Mouse (Mus musculus) liver, postnatal 0 days (tissue): ENCODE data around the gene Pnpo. TPM values are rescaled to one million over a fixed set of nuclear protein-coding genes. Genes with fewer than 3 reads are reported as not detected.

Source experiments
- ATAC-seq: fragments of 200-750 bp; cut with Nextera tagmentation; 2 replicates; pipeline ENCODE4 v1.8.0; 2017; ENCODE audit warnings: mild to moderate bottlenecking, moderate library complexity
- DNase-seq: peaks from one replicate; pipeline ENCODE4 v3.0.0-alpha.2; 2016
- H3K27ac ChIP-seq: fragments of 300-500 bp; sonication (generic); 2 replicates; pipeline ENCODE4 v1.5.1; 2014; ENCODE audit warnings: antibody characterized with exemption, moderate library complexity, mild to moderate bottlenecking, low read depth
- H3K27me3 ChIP-seq: fragments of 300-500 bp; sonication (generic); 2 replicates; pipeline ENCODE4 v1.6.1; 2014; ENCODE audit warnings: low read length, control low read depth, mixed read lengths; ENCODE audit not compliant: insufficient read depth
- H3K36me3 ChIP-seq: fragments of 300-500 bp; sonication (generic); replicated peaks from 2 replicates; pipeline ENCODE4 v1.6.1; 2014; ENCODE audit warnings: mild to moderate bottlenecking, control low read depth, low read length, moderate library complexity, mixed read lengths; ENCODE audit not compliant: insufficient read depth
- H3K4me1 ChIP-seq: fragments of 300-500 bp; sonication (generic); 2 replicates; pipeline ENCODE4 v1.6.1; 2014; ENCODE audit warnings: antibody characterized with exemption, mild to moderate bottlenecking, control low read depth; ENCODE audit not compliant: insufficient read depth
- H3K4me2 ChIP-seq: fragments of 300-500 bp; sonication (generic); 2 replicates; pipeline ENCODE4 v1.6.1; 2014; ENCODE audit warnings: low read depth, mild to moderate bottlenecking, low read length, moderate library complexity, mixed read lengths
- H3K4me3 ChIP-seq: fragments of 300-500 bp; sonication (generic); 2 replicates; pipeline ENCODE4 v1.5.1; 2014; ENCODE audit warnings: low read depth, low read length
- H3K9ac ChIP-seq: fragments of 300-500 bp; sonication (generic); replicated peaks from 2 replicates; pipeline ENCODE4 v1.6.1; 2014; ENCODE audit warnings: mild to moderate bottlenecking, moderate library complexity
- H3K9me3 ChIP-seq: fragments of 300-500 bp; sonication (generic); 2 replicates; pipeline ENCODE4 v1.6.1; 2016; ENCODE audit warnings: mild to moderate bottlenecking, control low read depth, low read length, mixed read lengths
- CTCF ChIP-seq: sonication (generic); IDR thresholded peaks from 2 replicates; pipeline ENCODE4 v1.5.1; 2016; ENCODE audit warnings: antibody characterized with exemption, low read depth
- EP300 ChIP-seq: IDR thresholded peaks from 2 replicates; pipeline ENCODE4 v1.6.1; 2016; ENCODE audit warnings: antibody characterized with exemption, low read depth, mild to moderate bottlenecking
- WGBS: fragments of 180-500 bp; shearing (Covaris S2); extraction: QIAGEN DNeasy Blood & Tissue Kit; methylation state at CpG from one replicate; pipeline ENCODE4 v1.1.7; 2014; ENCODE audit not compliant: insufficient replicate concordance; 5-methylcytosine and 5-hydroxymethylcytosine counted together
- polyA plus RNA-seq: library from polyadenylated mRNA; unstranded; fragments of >200 nt; fragmentation: Nextera tagmentation; extraction: Ambion mirVana; gene quantifications from 2 replicates; pipeline ENCODE4 v1.2.1, GENCODE M21; 2015

The Pnpo gene
- polyA plus RNA-seq, 1 experiment from 2014 or later = 273 TPM

GRCm38 (mm10) chr11:96929766-96930331, 13.9 kb downstream of the Pnpo start:
- peak overlapping the region; percentile 18; the same call in 1 of the 2 replicates for H3K4me3 ChIP-seq
- H3K9ac ChIP-seq = peak overlapping the region; percentile 45
- peaks cover 36% of the 10 kb centered on the region for H3K4me1 ChIP-seq
- WGBS = 38% methylated on average over 9 of the region's 9 CpGs
- peak overlapping the region; percentile 37; the same call in 1 of the 2 replicates for H3K27ac ChIP-seq
- H3K27me3 ChIP-seq = no peaks in the 10 kb centered on the region
- H3K4me2 ChIP-seq = peak overlapping the region; percentile 52
- H3K36me3 ChIP-seq = no peaks in the 10 kb centered on the region
- H3K9me3 ChIP-seq = no peaks in the 10 kb centered on the region
- DNase-seq = no peak
- TF ChIP-seq EP300 (no peak), CTCF (no peak)
- ATAC-seq = peak; percentile 12; the same call in 1 of the 2 replicates

- Histone ChIP-seq H3K4me3 (peak overlapping the region; percentile 18), H3K27ac (peak overlapping the region; percentile 37; the same call in 1 of the 2 replicates), H3K9ac (peak overlapping the region; percentile 45), H3K27me3 (no peaks in the 10 kb centered on the region), H3K4me2 (peak overlapping the region; percentile 52), H3K36me3 (no peaks in the 10 kb centered on the region), H3K4me1 (peaks cover 35% of the 10 kb centered on the region), H3K9me3 (no peaks in the 10 kb centered on the region)
- TF ChIP-seq CTCF = no peak
- no peak for TF ChIP-seq EP300
- 51% methylated on average over 13 of the region's 13 CpGs for WGBS
- DNase-seq (no peak), ATAC-seq (no peak)
Measured at GRCm38 (mm10) chr11:96929096-96929765, 14.6 kb downstream of the Pnpo start.

- Histone ChIP-seq H3K27me3 (no peaks in the 10 kb centered on the region), H3K4me1 (peaks cover 35% of the 10 kb centered on the region), H3K4me3 (no peak overlapping the region), H3K9ac (no peak overlapping the region), H3K4me2 (no peak overlapping the region; the same call in 1 of the 2 replicates), H3K27ac (no peak overlapping the region), H3K9me3 (no peaks in the 10 kb centered on the region), H3K36me3 (no peaks in the 10 kb centered on the region)
- WGBS = 30% methylated on average over 5 of the region's 5 CpGs
- ATAC-seq (no peak), DNase-seq (no peak)
- TF ChIP-seq CTCF = no peak
- no peak for TF ChIP-seq EP300
Measured at GRCm38 (mm10) chr11:96928691-96929090, 15.1 kb downstream of the Pnpo start.

GRCm38 (mm10) chr11:96928088-96928487, 15.7 kb downstream of the Pnpo start, which contains the start of gene Prr15l:
TSS of gene Prr15l (plus strand) at chr11:96928104.
- 70% methylated on average over 2 of the region's 2 CpGs for WGBS
- TF ChIP-seq CTCF (no peak), EP300 (no peak)
- H3K4me2 ChIP-seq = no peak within 1 kb of the TSS; the same call in 1 of the 2 replicates
- H3K4me1 ChIP-seq = peaks cover 35% of the 10 kb centered on the region
- peak within 1 kb of the TSS; percentile 88; the same call in 1 of the 2 replicates for H3K27ac ChIP-seq
- H3K9me3 ChIP-seq = no peaks in the 10 kb centered on the region
- DNase-seq = no peak
- H3K4me3 ChIP-seq = no peak within 1 kb of the TSS
- no peak within 1 kb of the TSS for H3K9ac ChIP-seq
- ATAC-seq = no peak
- H3K36me3 ChIP-seq = no peaks in the 10 kb centered on the region
- H3K27me3 ChIP-seq = no peaks in the 10 kb centered on the region

- H3K27me3 ChIP-seq = no peaks in the 10 kb centered on the region
- peak overlapping the region; percentile 88 for H3K27ac ChIP-seq
- peaks cover 29% of the 10 kb centered on the region for H3K4me1 ChIP-seq
- TF ChIP-seq EP300 (peak; percentile 91), CTCF (peak; percentile 56)
- H3K9me3 ChIP-seq = no peaks in the 10 kb centered on the region
- H3K4me3 ChIP-seq = no peak overlapping the region
- ATAC-seq = peak; percentile 90
- H3K4me2 ChIP-seq = no peak overlapping the region
- WGBS = 56% methylated on average over 5 of the region's 5 CpGs
- no peak overlapping the region for H3K9ac ChIP-seq
- DNase-seq = no peak
- no peaks in the 10 kb centered on the region for H3K36me3 ChIP-seq
Measured at GRCm38 (mm10) chr11:96926587-96926986, 17.2 kb downstream of the Pnpo start.

- no peak for DNase-seq
- Histone ChIP-seq H3K4me3 (no peak overlapping the region), H3K9me3 (no peaks in the 10 kb centered on the region), H3K4me2 (no peak overlapping the region; the same call in 1 of the 2 replicates), H3K9ac (peak overlapping the region; percentile 47), H3K36me3 (no peaks in the 10 kb centered on the region), H3K27me3 (no peaks in the 10 kb centered on the region), H3K27ac (peak overlapping the region; percentile 88), H3K4me1 (peaks cover 27% of the 10 kb centered on the region)
- ATAC-seq = 0 out of 2 replicates have a peak, but pooled peaks have one; percentile 16
- WGBS = 65% methylated on average over 12 of the region's 12 CpGs
- TF ChIP-seq CTCF (no peak), EP300 (no peak)
Measured at GRCm38 (mm10) chr11:96925469-96926148, 18.2 kb downstream of the Pnpo start.
